Mouse (Mus musculus) right cerebral cortex, adult 18-20 months (tissue): Measurements from ENCODE around the gene Serhl.
A peak's percentile ranks its signal among the peaks of the same experiment; 100 is the strongest.

ENCODE experiments used
- DNase-seq: peaks from one replicate; pipeline ENCODE4 v3.0.0; 2022; ENCODE audit warnings: mixed read lengths

Gene Serhl

GRCm38 (mm10) chr15:83129530-83130231, 40.4 kb downstream of the Serhl start:
- DNase-seq: no peak

- DNase-seq: no peak
Measured at GRCm38 (mm10) chr15:83134671-83135070, 45.4 kb downstream of the Serhl start.

- no peak for DNase-seq
Measured at GRCm38 (mm10) chr15:83135654-83136053, 46.3 kb downstream of the Serhl start.

GRCm38 (mm10) chr15:83142861-83143260, 53.6 kb downstream of the Serhl start:
- peak; percentile 60 for DNase-seq

- no peak for DNase-seq
Measured at GRCm38 (mm10) chr15:83145541-83145940, 56.2 kb downstream of the Serhl start.

- DNase-seq: no peak
Measured at GRCm38 (mm10) chr15:83148395-83148794, 59.1 kb downstream of the Serhl start.

- DNase-seq: no peak
Measured at GRCm38 (mm10) chr15:83148801-83149195, 59.5 kb downstream of the Serhl start.

GRCm38 (mm10) chr15:83149196-83150072, 60.1 kb downstream of the Serhl start, which contains the start of gene Poldip3:
Poldip3 (minus strand) TSS chr15:83149384.
- DNase-seq: peak; percentile 98

GRCm38 (mm10) chr15:83150073-83150442, 60.8 kb downstream of the Serhl start:
- DNase-seq: no peak

GRCm38 (mm10) chr15:83150694-83151093, 61.4 kb downstream of the Serhl start:
- DNase-seq: no peak

- DNase-seq: no peak
Measured at GRCm38 (mm10) chr15:83154309-83154708, 65.0 kb downstream of the Serhl start.

- DNase-seq: no peak
Measured at GRCm38 (mm10) chr15:83155672-83156419, 66.5 kb downstream of the Serhl start.

GRCm38 (mm10) chr15:83156929-83157666, 67.8 kb downstream of the Serhl start:
- DNase-seq: no peak

GRCm38 (mm10) chr15:83157667-83158064, 68.4 kb downstream of the Serhl start:
- DNase-seq: no peak

GRCm38 (mm10) chr15:83158587-83159160, 69.4 kb downstream of the Serhl start:
- DNase-seq: no peak

- no peak for DNase-seq
Measured at GRCm38 (mm10) chr15:83159823-83160222, 70.5 kb downstream of the Serhl start.

GRCm38 (mm10) chr15:83160561-83160960, 71.3 kb downstream of the Serhl start:
- no peak for DNase-seq

GRCm38 (mm10) chr15:83161062-83161748, 71.9 kb downstream of the Serhl start:
- DNase-seq: no peak

- no peak for DNase-seq
Measured at GRCm38 (mm10) chr15:83162001-83162400, 72.7 kb downstream of the Serhl start.

- DNase-seq: no peak
Measured at GRCm38 (mm10) chr15:83162818-83163485, 73.6 kb downstream of the Serhl start.

- no peak for DNase-seq
Measured at GRCm38 (mm10) chr15:83164971-83165471, 75.7 kb downstream of the Serhl start.
